ENCODE assay signal across 8 mouse cellular contexts in genomic region chr2:12160486-12160885, GRCm38 (mm10).
DNase-seq lines count a peak whose midpoint lies in the region; ATAC-seq lines count a peak whose summit lies in the region.

No protein-coding gene starts in this region.

- no peak overlapping the region for H3K4me3 ChIP-seq in neural tube, embryonic 15.5 days (replicated peaks)

- no peak overlapping the region for H3K4me2 ChIP-seq in neural tube, embryonic 15.5 days

- H3K27me3 ChIP-seq in neural tube, embryonic 15.5 days (replicated peaks), result no peaks in the 10 kb centered on the region

- no peaks in the 10 kb centered on the region for H3K36me3 ChIP-seq in neural tube, embryonic 15.5 days

- intact Hi-C loops in heart, postnatal 10 days (cut with DNase I), result loop anchor here (1.0 kb wide), 1 partner anchor 229 kb away; no protein-coding TSS in a partner anchor

- ATAC-seq in CD4-positive, CD25-positive, alpha-beta regulatory T cell, adult 4 months, result no peak
- no peak for ATAC-seq in neural tube, embryonic 15.5 days (ENCODE audit: low FRiP score)

- no peaks in the 10 kb centered on the region for H3K4me1 ChIP-seq in neural tube, embryonic 15.5 days

- no peaks in the 10 kb centered on the region for H3K9me3 ChIP-seq in neural tube, embryonic 15.5 days (replicated peaks)

- WGBS in neural tube, embryonic 15.5 days, result 88% methylated on average over 3 of the region's 3 CpGs

- peak; percentile 41 for DNase-seq in CD4-positive, CD25-positive, alpha-beta regulatory T cell, adult 2 months (ENCODE audit: low read depth, low spot score)
- DNase-seq in layer of hippocampus, adult 11-12 months (ENCODE audit: low spot score), result peak; percentile 44
- no peak for DNase-seq in layer of hippocampus, postnatal 36 days
- peak; percentile 47 for DNase-seq in ZHBTc4 (ENCODE audit: low read depth, low spot score)
- peak; percentile 36 to 56 for DNase-seq in heart, postnatal 10 days
- DNase-seq in lung, postnatal 14 days, result peak; percentile 48

- H3K27ac ChIP-seq in neural tube, embryonic 15.5 days (replicated peaks), result no peak overlapping the region

- H3K9ac ChIP-seq in neural tube, embryonic 15.5 days (replicated peaks), result no peak overlapping the region

Comparison
In these comparisons a context has a peak if more than half of its experiments do, and no peak if none do; other contexts are left out.
1. DNase-seq: peak in CD4-positive, CD25-positive, alpha-beta regulatory T cell, adult 2 months (single experiment), layer of hippocampus, adult 11-12 months (single experiment), ZHBTc4 (single experiment), heart, postnatal 10 days (2 of 2) and lung, postnatal 14 days (single experiment); none in layer of hippocampus, postnatal 36 days (0 of 2).